In the genomic region with DNA sequence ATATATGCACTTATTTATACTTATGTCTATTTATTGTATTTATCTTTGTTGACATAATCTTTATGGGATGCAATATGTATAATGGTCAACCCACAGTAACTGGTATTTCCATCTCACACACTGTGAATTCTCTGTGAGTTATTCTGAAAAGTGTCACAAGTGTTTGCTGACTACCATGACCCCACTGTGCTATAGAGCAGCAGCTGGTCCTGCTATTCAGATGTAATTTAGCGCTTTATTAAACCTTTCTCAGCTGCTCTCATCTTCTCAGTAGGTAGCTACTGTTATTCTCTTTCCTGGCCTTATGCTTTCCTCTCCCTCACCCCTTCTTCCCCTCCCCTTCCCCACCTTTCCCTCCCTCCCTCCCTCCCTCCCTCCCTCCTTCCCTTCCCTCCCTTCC, we compare ENCODE assay signal across 29 mouse cellular contexts.
DNase-seq lines count a peak whose midpoint lies in the region; ATAC-seq and TF ChIP-seq lines count a peak whose summit lies in the region.
"Had no signal": no experiment of that assay in that cellular context is flagged by ENCODE, and none has a peak within 500 bp of the region (broad histone marks: within the 10 kb centered on the region; RNA-seq: fewer than 3 reads in every experiment).

No protein-coding gene starts in this region.

- intact Hi-C loops in left cerebral cortex, postnatal 4 days (cut with DNase I): no loop called here

- H3K36me3 ChIP-seq in hindbrain, embryonic 11.5 days (ENCODE audit: control insufficient read depth, insufficient read depth, low read length): no peaks in the 10 kb centered on the region
- H3K36me3 ChIP-seq in hindbrain, embryonic 10.5 days: no peaks in the 10 kb centered on the region
- no peaks in the 10 kb centered on the region for H3K36me3 ChIP-seq in midbrain, postnatal 0 days (ENCODE audit: insufficient read depth, low read length)
- H3K36me3 ChIP-seq in midbrain, embryonic 14.5 days (ENCODE audit: control insufficient read depth, insufficient read depth, low read length): no peaks in the 10 kb centered on the region
- no peaks in the 10 kb centered on the region for H3K36me3 ChIP-seq in neural tube, embryonic 14.5 days (ENCODE audit: control insufficient read depth, insufficient read depth, low read length)
- H3K36me3 ChIP-seq: heart, embryonic 10.5 days; heart, embryonic 15.5 days; limb, embryonic 10.5 days; limb, embryonic 15.5 days; liver, embryonic 13.5 days had no signal

- TF ChIP-seq CTCF in midbrain, postnatal 0 days (IDR thresholded peaks at IDR 0.05): no peak

- no peak overlapping the region for H3K4me3 ChIP-seq in hindbrain, embryonic 11.5 days (ENCODE audit: low read depth, low read length)
- no peak overlapping the region for H3K4me3 ChIP-seq in hindbrain, embryonic 10.5 days
- H3K4me3 ChIP-seq in midbrain, postnatal 0 days (ENCODE audit: low read depth, low read length): no peak overlapping the region
- no peak overlapping the region for H3K4me3 ChIP-seq in midbrain, embryonic 14.5 days (replicated peaks; ENCODE audit: low read depth, low read length)
- no peak overlapping the region for H3K4me3 ChIP-seq in neural tube, embryonic 14.5 days (ENCODE audit: low read depth, low read length)
- H3K4me3 ChIP-seq: heart, embryonic 10.5 days; heart, embryonic 15.5 days; limb, embryonic 10.5 days; limb, embryonic 15.5 days; liver, embryonic 13.5 days; megakaryocyte, embryonic 14.5 days had no signal

- WGBS in hindbrain, embryonic 11.5 days: 70% methylated on average over 1 of the region's 1 CpGs
- 67% methylated on average over 1 of the region's 1 CpGs for WGBS in hindbrain, embryonic 10.5 days
- WGBS in midbrain, postnatal 0 days: 70% methylated on average over 1 of the region's 1 CpGs
- WGBS in midbrain, embryonic 14.5 days: 69% methylated on average over 1 of the region's 1 CpGs
- WGBS in neural tube, embryonic 14.5 days: 66% methylated on average over 1 of the region's 1 CpGs

- no peak overlapping the region for H3K9ac ChIP-seq in hindbrain, embryonic 11.5 days (ENCODE audit: low read depth, low read length)
- H3K9ac ChIP-seq in midbrain, postnatal 0 days (replicated peaks; ENCODE audit: low read length, poor library complexity, severe bottlenecking): no peak overlapping the region
- no peak overlapping the region for H3K9ac ChIP-seq in midbrain, embryonic 14.5 days (replicated peaks; ENCODE audit: low read length)
- H3K9ac ChIP-seq in neural tube, embryonic 14.5 days (replicated peaks; ENCODE audit: low read depth, low read length): no peak overlapping the region
- H3K9ac ChIP-seq: heart, embryonic 15.5 days; limb, embryonic 15.5 days; liver, embryonic 13.5 days had no signal

- DNase-seq in hindbrain, embryonic 11.5 days (ENCODE audit: low spot score): no peak
- no peak for DNase-seq in hindbrain, embryonic 10.5 days (ENCODE audit: low spot score)
- DNase-seq in midbrain, postnatal 0 days (ENCODE audit: low spot score): peak; percentile 18
- no peak for DNase-seq in midbrain, embryonic 14.5 days
- peak; percentile 64 for DNase-seq in R1 (ENCODE audit: low read depth, low spot score)
- no peak for DNase-seq in left cerebral cortex, postnatal 4 days
- DNase-seq: adrenal gland, adult 2 months; adrenal gland, postnatal 36 days; cerebellum, adult 2 months; cerebellum, postnatal 25 days; gastrocnemius, postnatal 14 days; kidney, adult 8-10 months; layer of hippocampus, postnatal 36 days; liver, embryonic 13.5 days; lung, adult 18-20 months; lung, postnatal 4 days; right cerebral cortex, postnatal 14 days; thymus, postnatal 4 days had no signal

- H3K4me2 ChIP-seq in hindbrain, embryonic 11.5 days (replicated peaks; ENCODE audit: low read depth, low read length): no peak overlapping the region
- no peak overlapping the region for H3K4me2 ChIP-seq in midbrain, postnatal 0 days (ENCODE audit: low read depth, low read length, poor library complexity, severe bottlenecking)
- H3K4me2 ChIP-seq in midbrain, embryonic 14.5 days (ENCODE audit: low read length): no peak overlapping the region
- no peak overlapping the region for H3K4me2 ChIP-seq in neural tube, embryonic 14.5 days (ENCODE audit: low read depth, low read length)
- H3K4me2 ChIP-seq: heart, embryonic 15.5 days; limb, embryonic 15.5 days; liver, embryonic 13.5 days had no signal

- H3K9me3 ChIP-seq in hindbrain, embryonic 11.5 days (ENCODE audit: control insufficient read depth, low read length): no peaks in the 10 kb centered on the region
- no peaks in the 10 kb centered on the region for H3K9me3 ChIP-seq in hindbrain, embryonic 10.5 days
- H3K9me3 ChIP-seq in midbrain, postnatal 0 days (ENCODE audit: low read length): no peaks in the 10 kb centered on the region
- no peaks in the 10 kb centered on the region for H3K9me3 ChIP-seq in midbrain, embryonic 14.5 days (ENCODE audit: control insufficient read depth, low read length)
- no peaks in the 10 kb centered on the region for H3K9me3 ChIP-seq in neural tube, embryonic 14.5 days (ENCODE audit: control insufficient read depth, low read length)
- H3K9me3 ChIP-seq: heart, embryonic 10.5 days; heart, embryonic 15.5 days; limb, embryonic 10.5 days; limb, embryonic 15.5 days; liver, embryonic 13.5 days had no signal

- H3K27me3 ChIP-seq in hindbrain, embryonic 11.5 days (ENCODE audit: control insufficient read depth, insufficient read depth, low read length): no peaks in the 10 kb centered on the region
- no peaks in the 10 kb centered on the region for H3K27me3 ChIP-seq in hindbrain, embryonic 10.5 days (ENCODE audit: insufficient read depth, poor library complexity, severe bottlenecking)
- no peaks in the 10 kb centered on the region for H3K27me3 ChIP-seq in midbrain, postnatal 0 days (ENCODE audit: insufficient read depth, low read length)
- no peaks in the 10 kb centered on the region for H3K27me3 ChIP-seq in midbrain, embryonic 14.5 days (ENCODE audit: control insufficient read depth, insufficient read depth, low read length)
- H3K27me3 ChIP-seq in neural tube, embryonic 14.5 days (ENCODE audit: control insufficient read depth, insufficient read depth, low read length): no peaks in the 10 kb centered on the region
- H3K27me3 ChIP-seq: heart, embryonic 15.5 days; limb, embryonic 15.5 days; liver, embryonic 13.5 days; megakaryocyte, embryonic 14.5 days had no signal

- H3K27ac ChIP-seq in hindbrain, embryonic 11.5 days (ENCODE audit: low read depth, low read length): no peak overlapping the region
- H3K27ac ChIP-seq in hindbrain, embryonic 10.5 days: no peak overlapping the region
- no peak overlapping the region for H3K27ac ChIP-seq in midbrain, postnatal 0 days (ENCODE audit: low read depth, low read length)
- H3K27ac ChIP-seq in midbrain, embryonic 14.5 days (replicated peaks; ENCODE audit: low read depth, low read length): no peak overlapping the region
- no peak overlapping the region for H3K27ac ChIP-seq in neural tube, embryonic 14.5 days (ENCODE audit: low read depth, low read length)
- H3K27ac ChIP-seq: heart, embryonic 10.5 days; heart, embryonic 15.5 days; kidney, postnatal 0 days; limb, embryonic 10.5 days; limb, embryonic 15.5 days; liver, embryonic 13.5 days had no signal

- no peaks in the 10 kb centered on the region for H3K4me1 ChIP-seq in hindbrain, embryonic 11.5 days (replicated peaks; ENCODE audit: control insufficient read depth, insufficient read depth, low read length)
- no peaks in the 10 kb centered on the region for H3K4me1 ChIP-seq in hindbrain, embryonic 10.5 days (replicated peaks)
- H3K4me1 ChIP-seq in midbrain, postnatal 0 days (ENCODE audit: insufficient read depth, low read length): no peaks in the 10 kb centered on the region
- no peaks in the 10 kb centered on the region for H3K4me1 ChIP-seq in midbrain, embryonic 14.5 days (ENCODE audit: control insufficient read depth, insufficient read depth, low read length)
- no peaks in the 10 kb centered on the region for H3K4me1 ChIP-seq in neural tube, embryonic 14.5 days (ENCODE audit: control insufficient read depth, insufficient read depth, low read length)
- H3K4me1 ChIP-seq: heart, embryonic 15.5 days; limb, embryonic 10.5 days; limb, embryonic 15.5 days; liver, embryonic 13.5 days; megakaryocyte, embryonic 14.5 days had no signal

- peak; percentile 64 for ATAC-seq in hindbrain, embryonic 11.5 days (ENCODE audit: low FRiP score)
- no peak for ATAC-seq in midbrain, postnatal 0 days (ENCODE audit: low FRiP score)
- no peak; the same call in 1 of the 2 replicates for ATAC-seq in midbrain, embryonic 14.5 days (ENCODE audit: low FRiP score, low TSS enrichment)
- peak; percentile 49; the same call in 1 of the 2 replicates for ATAC-seq in neural tube, embryonic 14.5 days (ENCODE audit: low read depth)
- ATAC-seq: activated CD4-positive, CD25-positive, alpha-beta regulatory T cell, adult 4 months; CD4-positive, CD25-positive, alpha-beta regulatory T cell, adult 4 months; intestine, embryonic 16.5 days; lung, postnatal 0 days had no signal

Comparison
In these comparisons a context has a peak if more than half of its experiments do, and no peak if none do; other contexts are left out.
1. DNase-seq: peak in midbrain, postnatal 0 days (single experiment) and R1 (single experiment); none in hindbrain, embryonic 11.5 days (single experiment), hindbrain, embryonic 10.5 days (single experiment), midbrain, embryonic 14.5 days (single experiment) and left cerebral cortex, postnatal 4 days (single experiment).
2. ATAC-seq: peak in hindbrain, embryonic 11.5 days (single experiment) and neural tube, embryonic 14.5 days (single experiment); none in midbrain, postnatal 0 days (single experiment) and midbrain, embryonic 14.5 days (single experiment).